Mouse (Mus musculus) heart, embryonic 14.5 days (tissue): ENCODE results near the gene Entpd5. TPM values are rescaled to one million over a fixed set of nuclear protein-coding genes. Genes with fewer than 3 reads are reported as not detected.
A peak's percentile ranks its signal among the peaks of the same experiment; 100 is the strongest.

Experiments
- ATAC-seq: fragments of 200-750 bp; cut with Nextera tagmentation; 2 replicates; pipeline ENCODE4 v1.8.0; 2017; ENCODE audit warnings: low read depth, moderate TSS enrichment; ENCODE audit not compliant: insufficient number of reproducible peaks, insufficient read depth, low FRiP score
- H3K27ac ChIP-seq, 2 experiments: fragments of 200-500 bp in 1 of 2; fragments of 300-500 bp in 1 of 2; sonication (generic) in 1 of 2; replicated peaks in 1 of 2; 2 replicates each; pipeline ENCODE4 v1.5.1; 2012 to 2014; ENCODE audit warnings: low read depth in 2 of 2, low read length in 2 of 2, control low read depth in 1 of 2, mild to moderate bottlenecking in 1 of 2, mixed read lengths in 1 of 2; ENCODE audit not compliant: control insufficient read depth in 1 of 2, insufficient read depth in 1 of 2
- H3K27me3 ChIP-seq: fragments of 300-500 bp; sonication (generic); 2 replicates; pipeline ENCODE4 v1.6.1; 2014; ENCODE audit warnings: mild to moderate bottlenecking, low read length, control low read depth; ENCODE audit not compliant: control insufficient read depth, insufficient read depth
- H3K36me3 ChIP-seq: fragments of 300-500 bp; sonication (generic); 2 replicates; pipeline ENCODE4 v1.6.1; 2014; ENCODE audit warnings: mild to moderate bottlenecking, control low read depth, low read length, mixed read lengths; ENCODE audit not compliant: control insufficient read depth, insufficient read depth
- H3K4me1 ChIP-seq, 2 experiments: fragments of 200-500 bp in 1 of 2; fragments of 300-500 bp in 1 of 2; sonication (generic) in 1 of 2; 2 replicates each; pipeline ENCODE4 v1.6.1; 2012 to 2014; ENCODE audit warnings: low read length in 2 of 2, control low read depth in 1 of 2, mixed read lengths in 1 of 2; ENCODE audit not compliant: control insufficient read depth in 2 of 2, insufficient read depth in 2 of 2
- H3K4me2 ChIP-seq: fragments of 300-500 bp; sonication (generic); 2 replicates; pipeline ENCODE4 v1.6.1; 2014; ENCODE audit warnings: mild to moderate bottlenecking, low read length
- H3K4me3 ChIP-seq, 2 experiments: fragments of 200-500 bp in 1 of 2; fragments of 300-500 bp in 1 of 2; sonication (generic) in 1 of 2; 2 replicates each; pipeline ENCODE4 v1.5.1; 2012 to 2014; ENCODE audit warnings: low read length in 2 of 2, mild to moderate bottlenecking in 2 of 2, control low read depth in 1 of 2, low read depth in 1 of 2, moderate library complexity in 1 of 2; ENCODE audit not compliant: control insufficient read depth in 1 of 2, insufficient read depth in 1 of 2
- H3K9ac ChIP-seq: fragments of 300-500 bp; sonication (generic); 2 replicates; pipeline ENCODE4 v1.6.1; 2014; ENCODE audit warnings: mild to moderate bottlenecking, low read length
- H3K9me3 ChIP-seq: fragments of 300-500 bp; sonication (generic); 2 replicates; pipeline ENCODE4 v1.6.1; 2016; ENCODE audit warnings: low read length, control low read depth; ENCODE audit not compliant: control insufficient read depth
- WGBS: fragments of 180-500 bp; shearing (Covaris S2); extraction: QIAGEN DNeasy Blood & Tissue Kit; methylation state at CpG from one replicate; pipeline ENCODE4 v1.1.7; 2014; 5-methylcytosine and 5-hydroxymethylcytosine counted together
- polyA plus RNA-seq: library from polyadenylated mRNA; unstranded; fragments of >200 nt; fragmentation: Nextera tagmentation; extraction: Ambion mirVana; gene quantifications from 2 replicates; pipeline ENCODE4 v1.2.1, GENCODE M21; 2014

Gene Entpd5
- polyA plus RNA-seq, 1 experiment from 2014 or later: 33.2 TPM

DNA sequence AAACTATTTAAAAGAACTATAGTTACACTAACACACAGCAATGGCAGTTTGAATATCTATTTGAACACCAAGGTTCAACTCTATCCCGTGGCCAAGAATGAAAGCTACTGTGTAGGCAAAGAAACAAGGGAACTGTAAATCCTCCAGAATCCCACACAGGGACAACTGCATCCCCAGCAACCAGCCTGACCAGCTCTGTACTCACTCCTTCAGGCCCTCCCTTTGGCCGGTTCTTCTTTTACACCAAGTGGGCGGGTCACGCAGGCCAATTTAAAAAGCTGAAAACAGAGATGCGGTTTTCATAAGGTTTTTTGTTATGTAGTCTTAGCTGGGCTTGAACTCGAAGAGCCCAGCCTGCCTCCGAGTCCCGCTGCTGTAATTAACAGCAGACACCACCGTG lies 9.7 kb downstream of the Entpd5 start:
- no peaks in the 10 kb centered on the region for H3K27me3 ChIP-seq
- H3K4me2 ChIP-seq: no peak overlapping the region
- H3K4me1 ChIP-seq: peaks cover 0 to 5% of the 10 kb centered on the region in 2 experiments; a peak in 2 of 4 replicates
- no peak overlapping the region for H3K9ac ChIP-seq
- H3K4me3 ChIP-seq: no peak overlapping the region
- WGBS: 82% methylated on average over 9 of the region's 9 CpGs
- no peak for ATAC-seq
- H3K27ac ChIP-seq: no peak overlapping the region
- H3K9me3 ChIP-seq: no peaks in the 10 kb centered on the region
- H3K36me3 ChIP-seq: peaks cover 20% of the 10 kb centered on the region

DNA sequence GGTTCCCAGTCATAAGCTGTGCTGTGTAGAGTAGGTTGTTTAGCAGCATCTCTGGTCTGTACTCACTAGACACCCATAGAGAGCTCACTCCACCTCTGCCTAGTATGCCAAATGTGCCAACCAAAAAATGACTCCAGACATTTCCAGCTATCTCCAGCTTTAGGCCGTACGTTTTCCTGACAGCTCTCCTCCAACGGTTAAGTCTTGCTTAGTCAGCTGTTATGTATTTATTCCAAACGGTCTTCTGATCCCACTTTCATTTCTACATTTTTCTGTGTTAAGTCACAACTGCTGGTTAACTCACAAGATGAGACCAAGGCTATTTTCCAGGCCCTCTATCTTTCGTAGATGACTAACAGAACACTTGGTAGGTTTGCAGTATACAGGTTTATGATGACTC lies 10.2 kb downstream of the Entpd5 start:
- Histone ChIP-seq H3K27me3 (no peaks in the 10 kb centered on the region), H3K4me3 (no peak overlapping the region), H3K4me1 (peaks cover 0 to 5% of the 10 kb centered on the region in 2 experiments; a peak in 2 of 4 replicates), H3K36me3 (peaks cover 20% of the 10 kb centered on the region), H3K27ac (no peak overlapping the region), H3K9ac (no peak overlapping the region), H3K4me2 (no peak overlapping the region), H3K9me3 (no peaks in the 10 kb centered on the region)
- ATAC-seq: no peak
- 84% methylated on average over 5 of the region's 5 CpGs for WGBS

DNA sequence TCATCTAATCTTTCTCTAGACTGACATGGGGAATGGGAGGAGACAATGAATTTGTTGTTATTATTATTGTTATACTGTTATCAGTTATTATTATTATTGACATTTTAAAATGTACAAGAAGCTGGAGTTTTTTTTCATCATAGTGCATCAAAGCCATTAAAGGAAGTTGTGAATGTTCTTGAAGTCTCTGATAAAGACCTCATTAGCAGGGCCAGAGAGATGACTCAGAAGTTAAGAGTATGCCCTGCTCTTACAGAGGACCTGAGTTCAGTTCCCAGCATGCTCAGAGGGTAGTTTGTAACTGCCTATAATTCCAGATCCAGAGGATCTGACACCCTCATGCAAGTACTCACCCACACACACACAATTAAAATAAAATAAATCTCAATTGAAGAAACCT lies 11.1 kb downstream of the Entpd5 start:
- no peak overlapping the region for H3K9ac ChIP-seq

DNA sequence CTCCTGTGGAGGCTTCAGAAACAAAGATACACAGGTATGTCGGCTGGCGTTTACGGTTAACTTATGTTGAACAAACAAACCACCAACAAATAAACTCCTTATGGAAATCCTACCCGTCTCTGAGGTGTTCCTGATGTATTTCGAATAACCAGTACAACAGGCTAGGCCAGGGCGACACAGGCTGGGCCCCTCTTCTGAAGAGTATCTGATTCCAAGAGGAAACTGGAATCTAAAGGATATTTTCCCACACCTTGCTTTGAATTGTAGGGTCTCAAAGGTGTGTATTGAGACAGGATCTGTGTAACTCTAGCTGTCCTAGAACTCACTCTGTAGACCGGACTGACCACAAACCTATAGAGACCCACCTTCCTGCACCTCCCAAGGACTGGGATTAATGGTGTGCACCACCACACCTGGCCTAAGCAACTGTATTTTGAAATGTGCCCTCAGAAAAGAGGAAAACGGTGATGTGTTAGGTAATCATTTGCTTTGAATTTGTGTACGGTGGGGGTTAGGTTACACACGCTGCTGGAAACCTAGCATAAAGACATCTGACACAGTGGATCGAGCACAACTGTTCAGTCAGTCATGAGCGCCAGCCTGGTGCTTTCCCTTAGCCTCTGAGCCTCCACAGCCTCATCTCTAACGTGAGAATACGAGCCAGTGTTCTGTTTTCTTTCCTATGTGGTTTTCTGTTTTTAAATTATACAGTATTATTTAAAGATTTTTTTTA lies 11.7 kb downstream of the Entpd5 start:
- no peaks in the 10 kb centered on the region for H3K9me3 ChIP-seq
- WGBS: 87% methylated on average over 14 of the region's 14 CpGs
- no peak overlapping the region for H3K9ac ChIP-seq
- no peak overlapping the region for H3K27ac ChIP-seq
- H3K4me1 ChIP-seq: no peaks in the 10 kb centered on the region
- no peak for ATAC-seq
- no peak overlapping the region for H3K4me2 ChIP-seq
- no peak overlapping the region for H3K4me3 ChIP-seq
- no peaks in the 10 kb centered on the region for H3K27me3 ChIP-seq
- peaks cover 24% of the 10 kb centered on the region for H3K36me3 ChIP-seq

More for the DNA sequence above, 11.1 kb downstream of the Entpd5 start:
- ATAC-seq: no peak
- Histone ChIP-seq H3K36me3 (peaks cover 24% of the 10 kb centered on the region), H3K9me3 (no peaks in the 10 kb centered on the region), H3K4me3 (no peak overlapping the region), H3K4me1 (no peaks in the 10 kb centered on the region), H3K4me2 (no peak overlapping the region), H3K27ac (no peak overlapping the region), H3K27me3 (no peaks in the 10 kb centered on the region)

DNA sequence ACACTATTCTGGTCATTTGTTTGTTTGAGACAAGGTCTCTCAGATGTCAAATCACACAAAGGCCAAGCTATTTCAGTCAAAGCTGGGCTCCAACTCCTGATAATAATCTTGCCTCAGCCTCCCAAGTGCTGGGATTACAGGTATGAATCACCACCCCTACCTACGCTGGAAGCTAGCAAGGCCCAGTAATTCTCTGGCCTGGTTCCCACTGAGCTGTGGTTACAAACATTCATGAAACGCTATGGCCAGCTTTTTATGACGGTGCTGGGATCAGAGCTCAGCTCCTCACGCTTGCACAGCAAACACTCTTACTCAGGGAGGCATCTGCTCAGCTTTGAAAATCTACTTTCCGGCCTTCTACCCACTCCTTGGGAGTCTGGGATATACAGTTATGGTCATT lies 15.0 kb downstream of the Entpd5 start:
- Histone ChIP-seq H3K4me3 (no peak overlapping the region), H3K36me3 (peaks cover 24% of the 10 kb centered on the region), H3K4me1 (peaks cover 3 to 10% of the 10 kb centered on the region in 2 experiments; a peak in 3 of 4 replicates), H3K9ac (no peak overlapping the region), H3K4me2 (no peak overlapping the region), H3K27ac (no peak overlapping the region), H3K27me3 (no peaks in the 10 kb centered on the region), H3K9me3 (no peaks in the 10 kb centered on the region)
- ATAC-seq: no peak
- 82% methylated on average over 5 of the region's 5 CpGs for WGBS

DNA sequence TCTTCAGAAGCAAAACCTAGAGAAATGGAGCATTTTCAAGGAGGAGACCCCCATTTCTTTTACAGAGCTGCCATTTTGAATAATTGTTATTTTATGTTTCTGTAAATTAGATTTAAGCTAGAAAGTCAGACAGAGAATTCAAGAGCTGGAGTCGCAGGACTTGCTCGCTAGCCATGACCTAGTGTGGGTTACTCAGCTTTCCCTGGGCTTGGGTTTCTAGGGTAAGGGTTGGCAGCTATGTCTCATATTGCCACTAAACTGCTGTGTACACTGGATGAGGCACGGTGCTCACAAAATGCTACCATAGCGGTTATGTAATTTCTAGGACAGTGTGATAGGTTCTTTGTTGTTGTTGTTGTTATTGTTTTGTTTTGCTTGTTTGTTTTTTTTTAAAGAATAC lies 16.1 kb downstream of the Entpd5 start:
- Histone ChIP-seq H3K4me1 (peaks cover 3 to 10% of the 10 kb centered on the region in 2 experiments; a peak in 3 of 4 replicates), H3K27ac (no peak overlapping the region), H3K9ac (no peak overlapping the region), H3K27me3 (no peaks in the 10 kb centered on the region), H3K9me3 (no peaks in the 10 kb centered on the region), H3K4me2 (no peak overlapping the region), H3K36me3 (peaks cover 26% of the 10 kb centered on the region), H3K4me3 (no peak overlapping the region)
- WGBS: 96% methylated on average over 4 of the region's 4 CpGs
- no peak for ATAC-seq

DNA sequence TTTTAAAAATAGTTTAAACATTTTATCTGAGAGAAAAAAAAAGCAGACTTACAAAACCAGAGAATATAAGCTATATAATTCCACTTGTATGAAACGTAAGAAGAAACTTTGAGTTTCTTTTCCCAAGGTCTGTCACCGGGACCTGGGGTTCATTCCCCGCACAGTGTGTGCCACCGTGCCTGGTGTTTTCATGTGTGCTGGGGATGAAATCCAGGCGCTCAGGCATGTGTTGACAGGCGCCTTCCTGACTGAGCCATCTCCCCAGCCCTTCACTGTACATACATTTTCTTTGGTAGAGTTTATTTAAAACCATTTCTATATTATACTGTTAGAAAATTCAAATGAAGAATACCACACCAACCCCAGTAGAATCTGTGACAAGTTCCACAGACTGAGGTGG lies 18.5 kb downstream of the Entpd5 start:
- H3K4me2 ChIP-seq: no peak overlapping the region
- peak overlapping the region; percentile 30 to 48; a peak in 2 of 4 replicates for H3K27ac ChIP-seq
- H3K9ac ChIP-seq: no peak overlapping the region
- peaks cover 9 to 13% of the 10 kb centered on the region in 2 experiments for H3K4me1 ChIP-seq
- H3K36me3 ChIP-seq: peaks cover 14% of the 10 kb centered on the region; the same call in 1 of the 2 replicates
- no peaks in the 10 kb centered on the region for H3K27me3 ChIP-seq
- peak; percentile 64; the same call in 1 of the 2 replicates for ATAC-seq
- no peaks in the 10 kb centered on the region for H3K9me3 ChIP-seq
- no peak overlapping the region for H3K4me3 ChIP-seq
- WGBS: 12% methylated on average over 6 of the region's 6 CpGs
